Mouse (Mus musculus) thymus, adult 2 months (tissue): Measurements from ENCODE around the gene Gm10972. TPM values are rescaled to one million over a fixed set of nuclear protein-coding genes. Genes with fewer than 3 reads are reported as not detected.
"Not testable (repeated sequence)": the region's sequence is repeated elsewhere in the genome, so short reads cannot be mapped to it uniquely, and the experiment has no call there.

Experiments used
- DNase-seq: peaks from one replicate; pipeline ENCODE4 v3.0.0; 2021
- H3K27ac ChIP-seq: fragments of 200-500 bp; 2 replicates; pipeline ENCODE4 v1.5.1; 2012; ENCODE audit warnings: low read length, control low read depth; ENCODE audit not compliant: control insufficient read depth, insufficient read depth
- H3K27me3 ChIP-seq: fragments of 200-500 bp; 2 replicates; pipeline ENCODE4 v1.6.1; 2012; ENCODE audit warnings: mild to moderate bottlenecking, low read length, moderate library complexity, mixed read lengths; ENCODE audit not compliant: control insufficient read depth, insufficient read depth
- H3K36me3 ChIP-seq: fragments of 200-500 bp; 2 replicates; pipeline ENCODE4 v1.6.1; 2012; ENCODE audit warnings: mild to moderate bottlenecking, low read length, moderate library complexity; ENCODE audit not compliant: control insufficient read depth, insufficient read depth
- H3K4me1 ChIP-seq: fragments of 200-500 bp; replicated peaks from 2 replicates; pipeline ENCODE4 v1.6.1; 2012; ENCODE audit warnings: low read length; ENCODE audit not compliant: control insufficient read depth, insufficient read depth
- H3K4me3 ChIP-seq: fragments of 200-500 bp; 2 replicates; pipeline ENCODE4 v1.5.1; 2012; ENCODE audit warnings: mild to moderate bottlenecking, low read length, control low read depth, moderate library complexity; ENCODE audit not compliant: control insufficient read depth, insufficient read depth
- CTCF ChIP-seq: fragments of 200-500 bp; IDR thresholded peaks from 2 replicates; pipeline ENCODE4 v1.5.1; 2012; ENCODE audit warnings: mild to moderate bottlenecking, control low read depth, low read length, moderate library complexity, borderline replicate concordance; ENCODE audit not compliant: control insufficient read depth, poor library complexity, insufficient read depth; ENCODE audit errors: extremely low read depth
- POLR2A ChIP-seq: fragments of 200-500 bp; IDR thresholded peaks from 2 replicates; pipeline ENCODE4 v1.6.1; 2012; ENCODE audit warnings: mild to moderate bottlenecking, low read length, control low read depth, moderate library complexity; ENCODE audit not compliant: control insufficient read depth, poor library complexity, insufficient read depth; ENCODE audit errors: extremely low read depth
- WGBS: fragments of 180-500 bp; shearing (Covaris S2); methylation state at CpG from one replicate; pipeline ENCODE4 v1.1.7; 2018; 5-methylcytosine and 5-hydroxymethylcytosine counted together
- polyA plus RNA-seq: library from polyadenylated mRNA; depleted of rRNA; stranded (reverse); fragments of >200 nt; gene quantifications from 2 replicates; pipeline ENCODE4 v1.2.3, GENCODE M21; 2012; rRNA removed

The Gm10972 gene
- not detected in 2 replicates for polyA plus RNA-seq

- not testable (repeated sequence) for H3K27me3 ChIP-seq, H3K4me1 ChIP-seq, H3K4me3 ChIP-seq, H3K36me3 ChIP-seq, DNase-seq, H3K27ac ChIP-seq
- 93% methylated on average over 2 of the region's 2 CpGs for WGBS
Measured at GRCm38 (mm10) chr3:94642495-94643162, at the start of gene Gm10972. TSS of gene Gm10972 (plus strand) at chr3:94643112.

- no peaks in the 10 kb centered on the region for H3K36me3 ChIP-seq
- WGBS, result 90% methylated on average over 6 of the region's 6 CpGs
Measured at GRCm38 (mm10) chr3:94595871-94596287, 47.0 kb upstream of the Gm10972 start.

GRCm38 (mm10) chr3:94597224-94597779 is 45.6 kb upstream of the Gm10972 start:
- no peaks in the 10 kb centered on the region for H3K27me3 ChIP-seq
- H3K4me3 ChIP-seq, result no peak overlapping the region
- no peak overlapping the region for H3K27ac ChIP-seq
- DNase-seq, result no peak
- H3K36me3 ChIP-seq, result no peaks in the 10 kb centered on the region
- TF ChIP-seq CTCF (no peak), POLR2A (no peak)
- 47% methylated on average over 3 of the region's 3 CpGs for WGBS
- H3K4me1 ChIP-seq, result no peaks in the 10 kb centered on the region

More at GRCm38 (mm10) chr3:94595871-94596287, 47.0 kb upstream of the Gm10972 start:
- no peak for DNase-seq
- TF ChIP-seq POLR2A (no peak), CTCF (no peak)
- Histone ChIP-seq H3K27me3 (no peaks in the 10 kb centered on the region), H3K4me1 (0 out of 2 replicates have a peak, but pooled peaks cover 2% of the 10 kb centered on the region), H3K4me3 (no peak overlapping the region), H3K27ac (no peak overlapping the region)

- no peaks in the 10 kb centered on the region for H3K27me3 ChIP-seq
- no peak overlapping the region for H3K4me3 ChIP-seq
- 0% methylated on average over 4 of the region's 4 CpGs for WGBS
- DNase-seq, result peak; percentile 64
- no peaks in the 10 kb centered on the region for H3K36me3 ChIP-seq
- no peak for TF ChIP-seq POLR2A
- TF ChIP-seq CTCF, result no peak
- no peaks in the 10 kb centered on the region for H3K4me1 ChIP-seq
- H3K27ac ChIP-seq, result no peak overlapping the region
Measured at GRCm38 (mm10) chr3:94601959-94602358, 41.0 kb upstream of the Gm10972 start.

GRCm38 (mm10) chr3:94609621-94610020 is 33.3 kb upstream of the Gm10972 start:
- H3K4me3 ChIP-seq, result no peak overlapping the region
- no peaks in the 10 kb centered on the region for H3K36me3 ChIP-seq
- no peak for DNase-seq
- H3K4me1 ChIP-seq, result no peaks in the 10 kb centered on the region
- no peaks in the 10 kb centered on the region for H3K27me3 ChIP-seq
- no peak for TF ChIP-seq CTCF
- no peak for TF ChIP-seq POLR2A
- no peak overlapping the region for H3K27ac ChIP-seq
- WGBS, result 80% methylated on average over 3 of the region's 3 CpGs

GRCm38 (mm10) chr3:94610581-94610980 is 32.3 kb upstream of the Gm10972 start:
- Histone ChIP-seq H3K27ac (no peak overlapping the region), H3K36me3 (no peaks in the 10 kb centered on the region), H3K4me3 (no peak overlapping the region), H3K27me3 (no peaks in the 10 kb centered on the region), H3K4me1 (no peaks in the 10 kb centered on the region)
- DNase-seq, result no peak
- TF ChIP-seq POLR2A (no peak), CTCF (no peak)
- 89% methylated on average over 2 of the region's 2 CpGs for WGBS

- Histone ChIP-seq H3K27ac (no peak overlapping the region), H3K36me3 (no peaks in the 10 kb centered on the region), H3K27me3 (no peaks in the 10 kb centered on the region), H3K4me3 (no peak overlapping the region), H3K4me1 (no peaks in the 10 kb centered on the region)
- TF ChIP-seq CTCF (no peak), POLR2A (no peak)
- 71% methylated on average over 4 of the region's 4 CpGs for WGBS
- no peak for DNase-seq
Measured at GRCm38 (mm10) chr3:94611343-94611742, 31.6 kb upstream of the Gm10972 start.
